ENCODE assay signal across 13 mouse cellular contexts in the genomic region with DNA sequence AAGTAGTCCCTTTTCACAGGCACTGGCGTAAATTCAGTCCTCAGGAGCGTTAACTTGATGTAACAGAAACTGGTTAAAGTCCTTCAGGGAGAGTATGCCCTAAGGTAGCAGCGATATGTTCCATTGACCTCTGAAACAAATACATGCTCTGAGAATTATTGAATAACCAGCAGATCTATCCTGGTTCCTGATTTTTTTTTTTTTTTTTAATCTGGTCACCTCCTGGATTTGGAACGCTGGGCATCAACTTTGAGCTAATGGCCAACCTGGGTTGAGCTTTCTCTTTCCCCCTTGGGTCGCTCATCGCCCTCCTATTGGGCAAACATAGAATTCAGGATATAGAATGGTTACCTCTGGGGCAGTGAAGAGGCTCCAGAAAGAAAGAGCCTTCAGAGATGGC. TPM values are rescaled to one million over a fixed set of nuclear protein-coding genes. Genes with fewer than 3 reads are reported as not detected.
DNase-seq lines count a peak whose midpoint lies in the region; ATAC-seq lines count a peak whose summit lies in the region.
"Had no signal": no experiment of that assay in that cellular context is flagged by ENCODE, and none has a peak within 500 bp of the region (broad histone marks: within the 10 kb centered on the region; RNA-seq: fewer than 3 reads in every experiment).

No protein-coding gene starts in this region.

- no peaks in the 10 kb centered on the region for H3K27me3 ChIP-seq in intestine, embryonic 16.5 days (replicated peaks; ENCODE audit: control insufficient read depth, insufficient read depth, low read length)
- no peaks in the 10 kb centered on the region for H3K27me3 ChIP-seq in liver, embryonic 12.5 days (replicated peaks)

- peak; percentile 60 for DNase-seq in kidney, adult 11 months
- DNase-seq in kidney, postnatal 4 days: no peak
- DNase-seq in urinary bladder, adult 18-20 months (ENCODE audit: low spot score in 2 of 2): no peak
- no peak for DNase-seq in urinary bladder, adult 2 months (ENCODE audit: low spot score)
- DNase-seq: spleen, adult 18-20 months; thymus, postnatal 25 days had no signal

- no peak overlapping the region; the same call in 1 of the 2 replicates for H3K4me3 ChIP-seq in brown adipose tissue, adult 24 weeks (ENCODE audit: insufficient read depth, low read depth, low read length)
- H3K4me3 ChIP-seq in intestine, embryonic 16.5 days (ENCODE audit: low read length): no peak overlapping the region
- H3K4me3 ChIP-seq in liver, embryonic 12.5 days: no peak overlapping the region

- H3K9me3 ChIP-seq in intestine, embryonic 16.5 days (ENCODE audit: control insufficient read depth, low read length): no peaks in the 10 kb centered on the region
- no peaks in the 10 kb centered on the region for H3K9me3 ChIP-seq in liver, embryonic 12.5 days (replicated peaks)
- H3K9me3 ChIP-seq: midbrain, embryonic 10.5 days had no signal

- no peaks in the 10 kb centered on the region for H3K36me3 ChIP-seq in intestine, embryonic 16.5 days (ENCODE audit: control insufficient read depth, insufficient read depth, low read length)
- no peaks in the 10 kb centered on the region for H3K36me3 ChIP-seq in liver, embryonic 12.5 days
- H3K36me3 ChIP-seq: midbrain, embryonic 10.5 days had no signal

- H3K4me2 ChIP-seq in intestine, embryonic 16.5 days (ENCODE audit: low read depth, low read length): peak overlapping the region; percentile 70
- H3K4me2 ChIP-seq in liver, embryonic 12.5 days: peak overlapping the region; percentile 66; the same call in 1 of the 2 replicates

- no peak for ATAC-seq in intestine, embryonic 16.5 days
- ATAC-seq in liver, embryonic 12.5 days: no peak
- ATAC-seq in megakaryocyte-erythroid progenitor cell, adult 5-6 weeks (replicated peaks; ENCODE audit: low FRiP score, low TSS enrichment, poor library complexity, severe bottlenecking): no peak
- ATAC-seq: activated CD4-positive, CD25-positive, alpha-beta regulatory T cell, adult 4 months; forebrain, embryonic 14.5 days had no signal

- peak overlapping the region; percentile 64 for H3K27ac ChIP-seq in brown adipose tissue, adult 24 weeks (replicated peaks; ENCODE audit: low read depth, low read length)
- no peak overlapping the region; the same call in 1 of the 2 replicates for H3K27ac ChIP-seq in intestine, embryonic 16.5 days (ENCODE audit: low read length)
- no peak overlapping the region for H3K27ac ChIP-seq in liver, embryonic 12.5 days

- WGBS in intestine, embryonic 16.5 days: 65% methylated on average over 6 of the region's 6 CpGs
- 68% methylated on average over 6 of the region's 6 CpGs for WGBS in liver, embryonic 12.5 days (ENCODE audit: insufficient replicate concordance)

- H3K9ac ChIP-seq in intestine, embryonic 16.5 days (ENCODE audit: low read depth, low read length): no peak overlapping the region
- H3K9ac ChIP-seq in liver, embryonic 12.5 days: no peak overlapping the region

- H3K4me1 ChIP-seq in brown adipose tissue, adult 24 weeks (ENCODE audit: control insufficient read depth, insufficient read depth, insufficient read length, low read length): peaks cover 2% of the 10 kb centered on the region; the same call in 1 of the 2 replicates
- peaks cover 15% of the 10 kb centered on the region for H3K4me1 ChIP-seq in intestine, embryonic 16.5 days (ENCODE audit: control insufficient read depth, insufficient read depth, low read length)
- H3K4me1 ChIP-seq in liver, embryonic 12.5 days: peaks cover 11% of the 10 kb centered on the region; the same call in 1 of the 2 replicates

RNA-seq across cellular contexts. Expression of a gene that starts 4.3 kb away (rescaled TPM):
- polyA plus RNA-seq in brown adipose tissue, adult 24 weeks (2012; ENCODE audit: insufficient read depth, insufficient read length, missing spikeins): 5.3 and 7.0 TPM in 2 replicates
- polyA plus RNA-seq in intestine, embryonic 16.5 days (2015; fragmentation: Nextera tagmentation; extraction: Ambion mirVana): 14.5 and 17.3 TPM in 2 replicates
- 1.5 TPM in 2 replicates for polyA plus RNA-seq in liver, embryonic 12.5 days (2016; fragmentation: Nextera tagmentation; extraction: Ambion mirVana)
- polyA plus RNA-seq in urinary bladder, adult 2 months (2012; rRNA removed): 10.3 and 20.4 TPM in 2 replicates
- 7.6 and 10.8 TPM in 2 replicates for total RNA-seq in megakaryocyte-erythroid progenitor cell, adult 5-6 weeks (2014; fragmentation: Nextera tagmentation)
- total RNA-seq in megakaryocyte-erythroid progenitor cell, adult 5-6 weeks (2017): 6.3 and 23.7 TPM in 2 replicates
